Mouse (Mus musculus): ENCODE measurements around the gene Tlr2. TPM values are rescaled to one million over a fixed set of nuclear protein-coding genes. Genes with fewer than 3 reads are reported as not detected.

The Tlr2 gene
- polyA plus RNA-seq, 1 experiment from 2014 or later = 2.2 TPM

- Histone ChIP-seq H3K4me3 (ENCODE audit: low read length) (no peak overlapping the region), H3K4me1 (ENCODE audit: control insufficient read depth, insufficient read depth, low read length) (no peaks in the 10 kb centered on the region), H3K36me3 (ENCODE audit: control insufficient read depth, insufficient read depth, low read length) (no peaks in the 10 kb centered on the region), H3K9me3 (ENCODE audit: control insufficient read depth, low read length) (no peaks in the 10 kb centered on the region), H3K27me3 (replicated peaks; ENCODE audit: control insufficient read depth, insufficient read depth, low read length) (no peaks in the 10 kb centered on the region), H3K4me2 (ENCODE audit: low read depth, low read length) (no peak overlapping the region), H3K9ac (ENCODE audit: low read depth, low read length) (no peak overlapping the region), H3K27ac (ENCODE audit: low read length) (no peak overlapping the region)
- ATAC-seq = no peak
- 64% methylated on average over 8 of the region's 8 CpGs for WGBS
These were observed 3.4 kb upstream of the Tlr2 start for GRCm38 (mm10) chr3:83844766-83845520.

DNA sequence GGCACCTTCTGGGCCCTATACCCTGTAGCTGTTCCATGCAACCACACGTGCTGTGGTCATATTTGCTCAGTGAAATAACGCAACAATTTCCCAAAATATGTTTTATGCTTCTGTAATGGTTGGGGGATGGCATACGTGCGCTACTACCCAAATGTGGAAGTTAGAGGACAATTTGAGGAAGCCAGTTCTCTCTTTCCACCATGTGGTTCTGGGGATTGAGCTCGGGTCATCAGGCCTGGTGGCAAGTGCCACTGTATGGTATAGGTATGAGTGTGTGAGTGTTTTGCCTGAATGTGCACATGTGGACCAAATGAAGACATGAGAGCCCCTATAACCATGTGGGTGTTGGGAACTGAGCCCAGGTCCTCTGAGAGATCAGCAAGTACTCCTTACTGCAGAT lies 2.1 kb downstream of the Tlr2 start:
- Histone ChIP-seq H3K4me1 (ENCODE audit: control insufficient read depth, insufficient read depth, low read length) (no peaks in the 10 kb centered on the region), H3K9me3 (ENCODE audit: control insufficient read depth, low read length) (no peaks in the 10 kb centered on the region), H3K36me3 (ENCODE audit: control insufficient read depth, insufficient read depth, low read length) (no peaks in the 10 kb centered on the region), H3K27ac (ENCODE audit: low read length) (no peak overlapping the region), H3K9ac (ENCODE audit: low read depth, low read length) (no peak overlapping the region), H3K4me3 (ENCODE audit: low read length) (no peak overlapping the region), H3K4me2 (ENCODE audit: low read depth, low read length) (no peak overlapping the region), H3K27me3 (replicated peaks; ENCODE audit: control insufficient read depth, insufficient read depth, low read length) (no peaks in the 10 kb centered on the region)
- WGBS = 89% methylated on average over 5 of the region's 5 CpGs
- no peak for ATAC-seq

DNA sequence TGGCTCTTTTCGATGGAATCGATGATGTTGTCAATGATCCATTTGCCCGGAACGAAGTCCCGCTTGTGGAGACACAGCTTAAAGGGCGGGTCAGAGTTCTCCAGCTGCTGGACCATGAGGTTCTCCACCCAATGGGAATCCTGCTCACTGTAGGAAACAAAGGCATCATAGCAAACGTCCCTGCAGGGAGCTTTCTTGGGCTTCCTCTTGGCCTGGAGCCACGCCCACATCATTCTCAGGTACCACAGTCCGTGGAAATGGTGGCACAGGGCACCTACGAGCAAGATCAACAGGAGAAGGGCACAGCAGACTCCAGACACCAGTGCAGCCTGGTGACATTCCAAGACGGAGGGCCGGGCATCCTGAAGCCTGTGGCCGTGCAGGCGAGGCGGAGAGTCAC lies 4.9 kb downstream of the Tlr2 start:
- no peak overlapping the region for H3K9ac ChIP-seq (ENCODE audit: low read depth, low read length)
- no peaks in the 10 kb centered on the region for H3K9me3 ChIP-seq (ENCODE audit: control insufficient read depth, low read length)
- H3K27ac ChIP-seq (ENCODE audit: low read length) = no peak overlapping the region
- WGBS = 83% methylated on average over 15 of the region's 15 CpGs
- H3K4me1 ChIP-seq (ENCODE audit: control insufficient read depth, insufficient read depth, low read length) = no peaks in the 10 kb centered on the region
- no peaks in the 10 kb centered on the region for H3K27me3 ChIP-seq (replicated peaks; ENCODE audit: control insufficient read depth, insufficient read depth, low read length)
- H3K4me2 ChIP-seq (ENCODE audit: low read depth, low read length) = no peak overlapping the region
- H3K36me3 ChIP-seq (ENCODE audit: control insufficient read depth, insufficient read depth, low read length) = no peaks in the 10 kb centered on the region
- no peak overlapping the region for H3K4me3 ChIP-seq (ENCODE audit: low read length)
- ATAC-seq = no peak

DNA sequence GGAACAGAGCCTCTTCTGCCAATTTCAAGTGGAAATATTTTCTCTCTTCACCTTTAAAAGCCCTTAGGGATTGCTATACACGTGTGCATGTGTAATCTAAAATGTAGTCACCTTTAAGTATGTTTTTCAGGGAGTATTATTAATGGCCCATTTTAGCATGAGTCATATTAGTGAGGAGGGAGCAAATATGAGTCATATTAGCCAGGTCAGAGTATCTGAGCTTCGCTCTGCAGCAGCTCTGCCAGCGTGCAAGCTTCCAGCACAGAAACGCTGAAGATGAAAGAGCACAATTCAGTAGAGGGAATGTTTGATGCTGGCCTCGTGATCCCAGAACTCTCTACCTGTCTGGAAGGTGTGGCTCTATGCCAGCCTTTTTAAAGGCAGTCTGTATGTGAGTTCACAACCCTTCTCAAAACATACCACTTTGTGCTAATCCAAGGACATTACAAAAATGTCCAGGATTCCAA lies 13.4 kb downstream of the Tlr2 start:
- Histone ChIP-seq H3K27ac (ENCODE audit: low read length) (no peak overlapping the region), H3K9ac (ENCODE audit: low read depth, low read length) (no peak overlapping the region), H3K4me1 (ENCODE audit: control insufficient read depth, insufficient read depth, low read length) (no peaks in the 10 kb centered on the region; the same call in 1 of the 2 replicates), H3K4me2 (ENCODE audit: low read depth, low read length) (no peak overlapping the region), H3K9me3 (ENCODE audit: control insufficient read depth, low read length) (no peaks in the 10 kb centered on the region), H3K27me3 (replicated peaks; ENCODE audit: control insufficient read depth, insufficient read depth, low read length) (no peaks in the 10 kb centered on the region), H3K4me3 (ENCODE audit: low read length) (no peak overlapping the region), H3K36me3 (ENCODE audit: control insufficient read depth, insufficient read depth, low read length) (no peaks in the 10 kb centered on the region)
- WGBS = 39% methylated on average over 5 of the region's 5 CpGs
- ATAC-seq = peak; percentile 76

- no peak overlapping the region for H3K4me3 ChIP-seq (ENCODE audit: low read length)
- no peak for ATAC-seq
- H3K36me3 ChIP-seq (ENCODE audit: control insufficient read depth, insufficient read depth, low read length) = no peaks in the 10 kb centered on the region
- 80% methylated on average over 9 of the region's 9 CpGs for WGBS
- H3K27ac ChIP-seq (ENCODE audit: low read length) = no peak overlapping the region
- no peaks in the 10 kb centered on the region for H3K9me3 ChIP-seq (ENCODE audit: control insufficient read depth, low read length)
- H3K4me2 ChIP-seq (ENCODE audit: low read depth, low read length) = no peak overlapping the region
- no peaks in the 10 kb centered on the region for H3K27me3 ChIP-seq (replicated peaks; ENCODE audit: control insufficient read depth, insufficient read depth, low read length)
- H3K9ac ChIP-seq (ENCODE audit: low read depth, low read length) = no peak overlapping the region
- H3K4me1 ChIP-seq (ENCODE audit: control insufficient read depth, insufficient read depth, low read length) = no peaks in the 10 kb centered on the region; the same call in 1 of the 2 replicates
These were observed 13.9 kb downstream of the Tlr2 start for GRCm38 (mm10) chr3:83827684-83828083.

- no peak overlapping the region for H3K9ac ChIP-seq (ENCODE audit: low read depth, low read length)
- no peak overlapping the region for H3K4me2 ChIP-seq (ENCODE audit: low read depth, low read length)
- no peak overlapping the region for H3K27ac ChIP-seq (ENCODE audit: low read length)
- no peak for ATAC-seq
- no peaks in the 10 kb centered on the region for H3K9me3 ChIP-seq (ENCODE audit: control insufficient read depth, low read length)
- WGBS = 89% methylated on average over 4 of the region's 4 CpGs
- H3K36me3 ChIP-seq (ENCODE audit: control insufficient read depth, insufficient read depth, low read length) = no peaks in the 10 kb centered on the region
- no peaks in the 10 kb centered on the region for H3K27me3 ChIP-seq (replicated peaks; ENCODE audit: control insufficient read depth, insufficient read depth, low read length)
- no peaks in the 10 kb centered on the region; the same call in 1 of the 2 replicates for H3K4me1 ChIP-seq (ENCODE audit: control insufficient read depth, insufficient read depth, low read length)
- H3K4me3 ChIP-seq (ENCODE audit: low read length) = no peak overlapping the region
These were observed 17.8 kb downstream of the Tlr2 start for GRCm38 (mm10) chr3:83823774-83824173.

DNA sequence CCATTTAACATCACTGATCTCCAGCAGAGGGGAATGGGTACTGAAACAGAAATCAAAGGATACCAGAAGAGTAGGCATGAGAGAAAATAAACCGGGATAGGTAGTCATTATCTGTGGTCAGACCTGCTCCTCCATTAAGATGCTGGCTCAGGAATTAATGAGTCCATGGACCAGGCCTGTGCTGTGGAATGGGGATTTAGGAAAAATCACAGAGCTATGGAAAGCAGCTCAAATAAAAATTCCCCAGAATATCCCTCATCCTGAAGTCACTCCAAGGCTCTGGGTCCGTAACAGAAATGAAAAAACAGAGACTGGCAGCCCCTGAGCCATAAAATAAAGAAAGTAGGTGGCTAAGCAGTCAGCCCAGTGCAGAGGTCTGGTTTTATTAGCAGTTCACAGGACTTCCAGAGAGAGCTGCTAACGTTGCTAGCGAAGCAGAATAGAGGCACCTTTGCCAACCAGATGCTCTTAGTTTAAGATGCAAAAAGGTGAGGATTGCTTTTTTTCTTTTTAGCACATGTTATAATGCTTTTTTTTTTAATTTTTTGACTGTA lies 25.1 kb downstream of the Tlr2 start:
- Histone ChIP-seq H3K4me1 (ENCODE audit: control insufficient read depth, insufficient read depth, low read length) (no peaks in the 10 kb centered on the region), H3K4me2 (ENCODE audit: low read depth, low read length) (no peak overlapping the region), H3K4me3 (ENCODE audit: low read length) (no peak overlapping the region), H3K27me3 (replicated peaks; ENCODE audit: control insufficient read depth, insufficient read depth, low read length) (no peaks in the 10 kb centered on the region), H3K36me3 (ENCODE audit: control insufficient read depth, insufficient read depth, low read length) (no peaks in the 10 kb centered on the region), H3K9me3 (ENCODE audit: control insufficient read depth, low read length) (no peaks in the 10 kb centered on the region), H3K27ac (ENCODE audit: low read length) (no peak overlapping the region), H3K9ac (ENCODE audit: low read depth, low read length) (no peak overlapping the region)
- WGBS = 74% methylated on average over 4 of the region's 4 CpGs
- no peak for ATAC-seq

DNA sequence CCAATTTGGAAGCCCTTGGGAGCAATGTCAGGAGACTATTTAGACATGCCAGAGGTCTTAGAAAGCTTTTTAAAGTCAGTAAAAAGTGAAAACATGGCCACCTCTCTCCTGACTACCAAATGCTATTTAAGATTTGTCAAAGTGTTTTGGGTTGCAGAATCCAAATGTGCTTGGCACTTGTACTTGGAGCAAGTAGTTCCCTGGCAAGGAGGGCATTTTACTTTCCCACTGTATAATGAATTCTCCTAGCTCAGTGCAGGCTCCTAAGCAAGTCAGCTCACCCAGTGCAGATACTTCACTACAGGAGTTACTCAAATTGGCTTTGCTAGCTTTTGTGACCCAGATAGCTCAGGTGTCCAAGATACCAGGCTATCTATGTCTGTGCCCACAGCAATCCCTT lies 28.7 kb downstream of the Tlr2 start:
- no peak overlapping the region for H3K4me3 ChIP-seq (ENCODE audit: low read length)
- H3K4me2 ChIP-seq (ENCODE audit: low read depth, low read length) = no peak overlapping the region
- H3K27me3 ChIP-seq (replicated peaks; ENCODE audit: control insufficient read depth, insufficient read depth, low read length) = no peaks in the 10 kb centered on the region
- no peak overlapping the region for H3K9ac ChIP-seq (ENCODE audit: low read depth, low read length)
- H3K4me1 ChIP-seq (ENCODE audit: control insufficient read depth, insufficient read depth, low read length) = no peaks in the 10 kb centered on the region
- no peak overlapping the region for H3K27ac ChIP-seq (ENCODE audit: low read length)
- ATAC-seq = no peak
- H3K36me3 ChIP-seq (ENCODE audit: control insufficient read depth, insufficient read depth, low read length) = no peaks in the 10 kb centered on the region
- no peaks in the 10 kb centered on the region for H3K9me3 ChIP-seq (ENCODE audit: control insufficient read depth, low read length)

DNA sequence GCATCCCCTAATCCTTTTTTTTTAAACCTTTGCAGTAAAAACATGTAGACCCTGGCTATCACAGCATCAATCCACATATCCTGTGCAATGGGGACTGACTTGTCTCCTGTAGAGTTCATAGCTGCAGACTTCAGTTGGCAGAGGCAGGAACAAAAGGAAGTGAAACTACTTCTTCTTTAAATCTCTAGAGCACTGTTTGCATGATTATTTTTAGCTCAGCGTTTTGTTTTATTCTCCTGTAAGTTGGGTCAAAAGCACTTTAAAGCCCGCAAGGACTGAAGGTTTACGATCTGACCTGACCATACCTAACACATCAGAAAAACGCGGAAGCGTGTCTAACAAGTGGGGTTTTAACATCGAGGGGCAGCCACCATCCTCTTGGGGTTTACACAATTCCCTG lies 29.6 kb downstream of the Tlr2 start:
- Histone ChIP-seq H3K9me3 (ENCODE audit: control insufficient read depth, low read length) (no peaks in the 10 kb centered on the region), H3K4me1 (ENCODE audit: control insufficient read depth, insufficient read depth, low read length) (no peaks in the 10 kb centered on the region), H3K4me2 (ENCODE audit: low read depth, low read length) (no peak overlapping the region), H3K27me3 (replicated peaks; ENCODE audit: control insufficient read depth, insufficient read depth, low read length) (no peaks in the 10 kb centered on the region), H3K9ac (ENCODE audit: low read depth, low read length) (no peak overlapping the region), H3K36me3 (ENCODE audit: control insufficient read depth, insufficient read depth, low read length) (no peaks in the 10 kb centered on the region), H3K27ac (ENCODE audit: low read length) (no peak overlapping the region), H3K4me3 (ENCODE audit: low read length) (no peak overlapping the region)
- no peak for ATAC-seq
- 49% methylated on average over 7 of the region's 7 CpGs for WGBS

Data from intestine, embryonic 16.5 days (tissue).